Mouse (Mus musculus): ENCODE measurements around the gene Atp5b. TPM values are rescaled to one million over a fixed set of nuclear protein-coding genes. Genes with fewer than 3 reads are reported as not detected.

Gene Atp5b
- total and polyA plus RNA-seq, 3 experiments, result 7,689 to 9,158 (median 8,017) TPM

GRCm38 (mm10) chr10:128111227-128111626 lies 28.2 kb downstream of the Atp5b start:
- intact Hi-C loops (cut with DNase I), result no loop called here
- Histone ChIP-seq H3K36me3 (ENCODE audit: control insufficient read depth, insufficient read depth, low read length) (no peaks in the 10 kb centered on the region), H3K27ac (no peak overlapping the region)

GRCm38 (mm10) chr10:128123833-128124232 lies 40.8 kb downstream of the Atp5b start:
- WGBS, result 93% methylated on average over 7 of the region's 7 CpGs
- Histone ChIP-seq H3K27me3 (ENCODE audit: control insufficient read depth, insufficient read depth, low read length) (no peaks in the 10 kb centered on the region), H3K4me1 (ENCODE audit: control insufficient read depth, insufficient read depth, low read length) (peaks cover 1% of the 10 kb centered on the region; the same call in 1 of the 2 replicates), H3K4me3 (no peak overlapping the region), H3K36me3 (ENCODE audit: control insufficient read depth, insufficient read depth, low read length) (no peaks in the 10 kb centered on the region), H3K79me2 (replicated peaks; ENCODE audit: control insufficient read depth, insufficient read depth, low read length) (no peaks in the 10 kb centered on the region), H3K9ac (ENCODE audit: low read depth, low read length) (no peak overlapping the region), H3K27ac (no peak overlapping the region)
- no peak for DNase-seq
- no peak for TF ChIP-seq EP300 (IDR thresholded peaks at IDR 0.05; ENCODE audit: insufficient read depth, low read depth, low read length)
- no peak for TF ChIP-seq CTCF (IDR thresholded peaks at IDR 0.05)
- TF ChIP-seq POLR2A (IDR thresholded peaks at IDR 0.05; ENCODE audit: insufficient read depth, low read depth, low read length), result no peak
- intact Hi-C loops (cut with DNase I), result no loop called here

More at GRCm38 (mm10) chr10:128111227-128111626, 28.2 kb downstream of the Atp5b start:
- TF ChIP-seq POLR2A (IDR thresholded peaks at IDR 0.05; ENCODE audit: insufficient read depth, low read depth, low read length), result no peak
- no peak for TF ChIP-seq EP300 (IDR thresholded peaks at IDR 0.05; ENCODE audit: insufficient read depth, low read depth, low read length)
- TF ChIP-seq CTCF (IDR thresholded peaks at IDR 0.05), result no peak
- Histone ChIP-seq H3K79me2 (replicated peaks; ENCODE audit: control insufficient read depth, insufficient read depth, low read length) (no peaks in the 10 kb centered on the region), H3K9ac (ENCODE audit: low read depth, low read length) (no peak overlapping the region), H3K27me3 (ENCODE audit: control insufficient read depth, insufficient read depth, low read length) (no peaks in the 10 kb centered on the region), H3K4me3 (no peak overlapping the region), H3K4me1 (ENCODE audit: control insufficient read depth, insufficient read depth, low read length) (no peaks in the 10 kb centered on the region)
- no peak for DNase-seq

GRCm38 (mm10) chr10:128124831-128125230 lies 41.8 kb downstream of the Atp5b start:
- no peak overlapping the region for H3K27ac ChIP-seq
- H3K27me3 ChIP-seq (ENCODE audit: control insufficient read depth, insufficient read depth, low read length), result no peaks in the 10 kb centered on the region
- no peak for DNase-seq
- WGBS, result 90% methylated on average over 9 of the region's 9 CpGs
- no peak overlapping the region for H3K4me3 ChIP-seq
- no peak overlapping the region for H3K9ac ChIP-seq (ENCODE audit: low read depth, low read length)
- no peaks in the 10 kb centered on the region for H3K36me3 ChIP-seq (ENCODE audit: control insufficient read depth, insufficient read depth, low read length)
- intact Hi-C loops (cut with DNase I), result no loop called here
- TF ChIP-seq CTCF (IDR thresholded peaks at IDR 0.05), result no peak
- TF ChIP-seq POLR2A (IDR thresholded peaks at IDR 0.05; ENCODE audit: insufficient read depth, low read depth, low read length), result no peak
- TF ChIP-seq EP300 (IDR thresholded peaks at IDR 0.05; ENCODE audit: insufficient read depth, low read depth, low read length), result no peak
- no peaks in the 10 kb centered on the region for H3K79me2 ChIP-seq (replicated peaks; ENCODE audit: control insufficient read depth, insufficient read depth, low read length)
- peaks cover 1% of the 10 kb centered on the region; the same call in 1 of the 2 replicates for H3K4me1 ChIP-seq (ENCODE audit: control insufficient read depth, insufficient read depth, low read length)

- TF ChIP-seq CTCF (IDR thresholded peaks at IDR 0.05) (no peak), POLR2A (IDR thresholded peaks at IDR 0.05; ENCODE audit: insufficient read depth, low read depth, low read length) (no peak), EP300 (IDR thresholded peaks at IDR 0.05; ENCODE audit: insufficient read depth, low read depth, low read length) (no peak)
- intact Hi-C loops (cut with DNase I), result loop anchor here (1.0 kb wide), 1 partner anchor 27 kb away; no protein-coding TSS in a partner anchor
- H3K4me3 ChIP-seq, result no peak overlapping the region
- H3K4me1 ChIP-seq (ENCODE audit: control insufficient read depth, insufficient read depth, low read length), result peaks cover 1% of the 10 kb centered on the region; the same call in 1 of the 2 replicates
- H3K36me3 ChIP-seq (ENCODE audit: control insufficient read depth, insufficient read depth, low read length), result no peaks in the 10 kb centered on the region
- WGBS, result 86% methylated on average over 14 of the region's 14 CpGs
- DNase-seq, result no peak
- H3K9ac ChIP-seq (ENCODE audit: low read depth, low read length), result no peak overlapping the region
- no peak overlapping the region for H3K27ac ChIP-seq
- no peaks in the 10 kb centered on the region for H3K27me3 ChIP-seq (ENCODE audit: control insufficient read depth, insufficient read depth, low read length)
- no peaks in the 10 kb centered on the region for H3K79me2 ChIP-seq (replicated peaks; ENCODE audit: control insufficient read depth, insufficient read depth, low read length)
Observed at GRCm38 (mm10) chr10:128125951-128126350, 42.9 kb downstream of the Atp5b start.

GRCm38 (mm10) chr10:128127497-128127896 lies 44.4 kb downstream of the Atp5b start:
- DNase-seq, result no peak
- H3K27me3 ChIP-seq (ENCODE audit: control insufficient read depth, insufficient read depth, low read length), result no peaks in the 10 kb centered on the region
- no peak overlapping the region for H3K4me3 ChIP-seq
- TF ChIP-seq CTCF (IDR thresholded peaks at IDR 0.05) (no peak), EP300 (IDR thresholded peaks at IDR 0.05; ENCODE audit: insufficient read depth, low read depth, low read length) (no peak), POLR2A (IDR thresholded peaks at IDR 0.05; ENCODE audit: insufficient read depth, low read depth, low read length) (no peak)
- H3K4me1 ChIP-seq (ENCODE audit: control insufficient read depth, insufficient read depth, low read length), result peaks cover 3% of the 10 kb centered on the region
- 55% methylated on average over 5 of the region's 5 CpGs for WGBS
- no peak overlapping the region for H3K9ac ChIP-seq (ENCODE audit: low read depth, low read length)
- intact Hi-C loops (cut with DNase I), result no loop called here
- no peak overlapping the region for H3K27ac ChIP-seq
- no peaks in the 10 kb centered on the region for H3K79me2 ChIP-seq (replicated peaks; ENCODE audit: control insufficient read depth, insufficient read depth, low read length)
- no peaks in the 10 kb centered on the region for H3K36me3 ChIP-seq (ENCODE audit: control insufficient read depth, insufficient read depth, low read length)

GRCm38 (mm10) chr10:128128143-128128542 lies 45.1 kb downstream of the Atp5b start:
- TF ChIP-seq CTCF (IDR thresholded peaks at IDR 0.05) (no peak), EP300 (IDR thresholded peaks at IDR 0.05; ENCODE audit: insufficient read depth, low read depth, low read length) (no peak), POLR2A (IDR thresholded peaks at IDR 0.05; ENCODE audit: insufficient read depth, low read depth, low read length) (no peak)
- Histone ChIP-seq H3K27ac (no peak overlapping the region), H3K27me3 (ENCODE audit: control insufficient read depth, insufficient read depth, low read length) (no peaks in the 10 kb centered on the region), H3K4me3 (no peak overlapping the region), H3K79me2 (replicated peaks; ENCODE audit: control insufficient read depth, insufficient read depth, low read length) (no peaks in the 10 kb centered on the region), H3K4me1 (ENCODE audit: control insufficient read depth, insufficient read depth, low read length) (peaks cover 3% of the 10 kb centered on the region), H3K36me3 (ENCODE audit: control insufficient read depth, insufficient read depth, low read length) (no peaks in the 10 kb centered on the region), H3K9ac (ENCODE audit: low read depth, low read length) (no peak overlapping the region)
- DNase-seq, result no peak
- WGBS, result 82% methylated on average over 8 of the region's 8 CpGs
- intact Hi-C loops (cut with DNase I), result no loop called here
